Mouse (Mus musculus) layer of hippocampus, adult 11-12 months (tissue): ENCODE measurements at regions not wholly inside any gene's neighbourhood (a gene's known extent, or its start where the extent isn't known, plus 50 kb on each side); places are given as distances from the start of the nearest gene placed in this dataset.

ENCODE experiments used
- DNase-seq: peaks from one replicate; pipeline ENCODE4 v3.0.0; 2022; ENCODE audit warnings: low spot score

DNA sequence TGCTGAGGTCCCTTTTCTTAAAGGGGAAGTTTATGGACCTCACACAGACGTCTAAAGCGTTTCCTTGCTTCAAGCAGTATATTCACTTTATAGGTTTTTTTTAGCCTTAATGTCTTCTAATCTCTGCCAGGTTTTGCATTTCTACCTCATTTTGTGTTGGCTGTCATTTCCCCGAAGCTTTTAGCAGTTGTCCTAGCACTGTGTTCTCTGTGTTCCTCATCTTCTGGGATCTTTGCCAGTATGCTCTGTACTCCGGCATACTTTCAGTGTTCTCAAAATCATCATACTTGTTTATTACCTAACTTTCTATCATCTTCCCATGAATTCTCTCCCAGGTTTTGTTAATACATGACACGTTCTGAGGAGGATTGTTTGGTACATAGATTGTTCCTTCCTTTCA is 333.5 kb upstream of the Lsamp start:
- peak; percentile 8 for DNase-seq

DNA sequence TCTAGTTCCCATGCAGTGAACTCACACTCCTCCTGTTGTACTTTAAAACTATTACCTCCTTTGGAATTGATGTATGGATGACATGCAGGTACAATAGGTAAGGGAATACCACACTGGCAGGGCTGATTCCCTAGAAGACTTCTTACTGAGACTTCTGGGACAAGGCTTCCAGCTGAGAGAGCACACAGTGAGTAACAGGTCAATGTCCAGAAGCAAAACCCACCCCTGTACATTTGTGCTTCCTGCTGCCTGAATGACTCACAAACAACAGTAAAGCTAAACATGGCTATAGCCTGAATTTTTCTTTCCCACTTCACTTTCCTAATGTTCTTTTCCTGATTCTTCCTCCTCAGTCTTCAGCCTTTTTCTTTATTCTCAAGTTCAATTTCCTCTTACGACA is 316.3 kb upstream of the Lsamp start:
- no peak for DNase-seq

DNA sequence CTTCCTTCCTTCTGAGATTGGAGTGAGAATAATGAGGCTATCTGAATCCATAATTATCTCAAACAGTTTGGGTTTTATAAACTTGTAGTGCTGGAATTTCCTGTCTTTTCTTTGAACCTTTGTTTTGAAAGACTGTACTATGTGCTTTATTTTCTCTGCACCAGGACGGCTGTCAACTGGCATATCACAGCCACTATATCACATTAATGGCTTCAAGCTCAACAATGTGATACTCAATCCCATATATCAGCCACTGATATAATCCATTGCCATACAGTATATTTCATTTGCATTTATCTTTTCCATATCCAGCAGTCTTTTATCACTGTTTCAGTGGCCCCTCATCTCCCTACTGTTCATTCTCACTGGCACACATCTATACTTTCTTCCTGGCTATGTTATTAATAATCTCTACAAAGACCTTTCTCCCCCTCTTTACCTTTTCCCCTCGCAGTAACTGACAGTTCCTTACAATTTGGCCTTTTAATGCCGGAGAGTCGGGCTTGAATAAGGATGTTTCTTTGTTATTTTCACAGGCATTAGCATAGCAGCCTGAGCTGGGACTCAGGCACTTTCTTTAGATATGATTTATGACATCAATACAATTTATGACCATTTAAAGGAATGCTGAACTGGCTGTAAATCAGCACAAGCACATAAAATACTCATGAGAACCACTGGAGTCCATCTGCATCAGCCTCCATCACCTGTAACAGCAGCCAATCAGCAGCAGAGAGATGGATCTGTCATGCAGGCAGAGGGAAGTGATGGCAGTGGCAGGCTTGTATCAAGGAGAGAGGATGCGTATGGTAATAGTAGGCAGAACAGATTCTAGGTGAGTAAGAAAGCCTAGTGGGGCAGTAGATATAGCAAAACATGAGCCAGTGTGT is 311.8 kb upstream of the Lsamp start:
- DNase-seq: no peak

DNA sequence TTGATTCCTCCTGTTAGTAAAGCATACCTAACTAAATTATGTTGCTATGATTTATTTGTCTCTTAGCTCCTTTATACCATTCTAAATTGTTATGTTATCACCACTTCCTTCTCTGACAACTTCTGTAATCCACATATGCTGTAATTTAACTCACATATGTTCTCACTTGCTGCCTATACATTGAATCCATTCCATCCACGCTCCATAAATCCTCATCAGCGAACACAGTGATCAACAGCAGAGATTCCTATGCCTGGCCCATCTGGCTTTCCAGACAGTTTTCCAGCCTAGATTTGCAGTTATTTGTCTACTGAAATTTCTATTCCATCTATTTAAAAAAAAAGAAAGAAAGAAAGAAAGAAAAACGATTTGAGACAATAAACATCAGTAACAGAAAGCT is 308.4 kb upstream of the Lsamp start:
- DNase-seq: peak; percentile 13

DNA sequence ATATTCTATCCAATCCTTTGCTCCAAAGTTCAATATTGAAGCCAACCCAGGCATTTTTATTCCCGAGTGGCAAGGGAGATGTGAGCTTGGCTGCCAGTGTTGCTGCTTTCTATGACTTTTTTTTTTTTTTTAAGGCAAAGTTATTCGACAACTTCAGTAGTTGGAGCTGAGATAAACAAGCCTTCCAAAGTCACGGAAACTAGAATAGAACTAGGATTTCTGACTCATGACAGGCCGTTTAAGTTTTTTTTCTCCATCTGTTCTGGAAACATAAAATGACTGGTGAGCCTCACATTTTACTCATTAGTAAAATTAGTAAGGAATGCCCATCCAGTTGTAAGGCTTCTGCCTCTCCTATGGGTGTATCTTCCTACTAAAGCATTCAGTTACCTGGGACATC is 305.9 kb upstream of the Lsamp start:
- no peak for DNase-seq

DNA sequence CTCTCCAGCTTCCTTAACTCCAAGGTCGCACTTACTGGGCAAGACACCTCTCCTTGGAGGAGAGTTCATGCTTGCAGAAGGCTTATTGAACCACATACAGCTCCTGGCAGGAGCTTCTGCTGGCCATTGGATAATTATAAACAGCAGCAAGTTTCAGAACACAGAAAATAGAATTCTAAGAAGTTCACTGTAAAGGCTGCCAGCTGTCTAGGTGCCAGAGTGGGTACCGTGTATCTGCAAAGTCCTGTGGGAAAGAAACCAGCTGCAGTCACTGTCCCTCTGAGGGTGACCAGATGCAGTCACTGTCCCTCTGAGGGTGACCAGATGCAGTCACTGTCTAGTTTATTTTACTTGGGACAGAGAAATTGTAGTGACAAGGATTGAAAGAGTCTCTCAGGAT is 291.1 kb upstream of the Lsamp start:
- peak; percentile 6 for DNase-seq

DNA sequence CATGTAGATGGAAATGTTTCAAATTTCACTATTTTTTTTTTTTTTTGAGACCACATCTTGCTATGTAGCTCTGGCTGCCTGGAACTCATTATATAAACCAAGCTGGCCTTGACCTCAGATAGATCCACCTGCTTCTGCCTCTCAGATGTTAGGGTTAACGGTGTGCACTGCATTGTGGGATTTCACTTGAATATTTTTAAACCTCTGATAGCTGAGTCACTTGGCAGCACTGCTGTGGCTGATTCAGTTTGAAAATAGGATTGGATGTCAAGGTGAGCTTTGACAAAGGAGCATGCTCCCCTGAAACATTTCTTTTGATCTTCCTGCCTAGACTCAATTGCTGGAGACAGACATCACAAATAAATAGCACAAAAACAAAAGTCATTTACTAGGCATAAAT is 288.3 kb upstream of the Lsamp start:
- DNase-seq: no peak

DNA sequence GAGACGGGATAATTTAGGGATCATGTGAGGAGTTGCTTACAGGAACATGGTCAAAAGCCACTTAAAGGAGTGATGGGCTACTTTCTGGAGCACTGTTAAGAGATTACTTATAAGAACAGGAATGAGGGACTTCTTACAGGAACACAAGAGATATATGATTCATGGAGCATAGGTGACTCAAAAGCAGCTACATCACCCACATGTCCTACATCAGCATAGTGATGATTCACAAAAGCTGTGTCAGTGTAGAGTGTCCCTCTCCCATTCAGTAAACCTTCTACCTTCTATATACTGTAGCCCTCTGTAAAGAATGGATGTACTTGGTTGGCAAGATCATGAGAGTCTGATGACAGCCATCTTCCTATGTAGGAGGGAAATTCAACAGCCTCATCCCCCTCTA is 285.0 kb upstream of the Lsamp start:
- DNase-seq: no peak

DNA sequence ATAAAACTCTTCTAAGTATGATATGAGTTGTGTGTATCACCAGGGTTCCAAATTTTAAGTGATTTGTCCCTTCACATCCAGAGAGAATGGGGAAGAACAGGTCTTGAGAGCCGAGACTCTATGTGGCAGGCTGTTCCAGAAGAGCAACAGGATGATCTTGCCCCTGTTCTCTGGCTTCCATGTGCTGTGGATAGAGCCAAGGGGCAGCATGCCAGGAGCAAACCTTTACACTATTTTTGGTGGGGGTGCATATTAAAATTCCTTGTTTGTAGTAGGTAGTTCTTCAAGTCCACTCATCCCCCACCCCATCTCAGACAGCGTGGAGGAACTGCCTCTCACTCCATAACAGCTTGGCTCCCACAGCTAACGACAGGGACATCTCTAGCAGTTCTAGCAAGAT is 278.0 kb upstream of the Lsamp start:
- no peak for DNase-seq

DNA sequence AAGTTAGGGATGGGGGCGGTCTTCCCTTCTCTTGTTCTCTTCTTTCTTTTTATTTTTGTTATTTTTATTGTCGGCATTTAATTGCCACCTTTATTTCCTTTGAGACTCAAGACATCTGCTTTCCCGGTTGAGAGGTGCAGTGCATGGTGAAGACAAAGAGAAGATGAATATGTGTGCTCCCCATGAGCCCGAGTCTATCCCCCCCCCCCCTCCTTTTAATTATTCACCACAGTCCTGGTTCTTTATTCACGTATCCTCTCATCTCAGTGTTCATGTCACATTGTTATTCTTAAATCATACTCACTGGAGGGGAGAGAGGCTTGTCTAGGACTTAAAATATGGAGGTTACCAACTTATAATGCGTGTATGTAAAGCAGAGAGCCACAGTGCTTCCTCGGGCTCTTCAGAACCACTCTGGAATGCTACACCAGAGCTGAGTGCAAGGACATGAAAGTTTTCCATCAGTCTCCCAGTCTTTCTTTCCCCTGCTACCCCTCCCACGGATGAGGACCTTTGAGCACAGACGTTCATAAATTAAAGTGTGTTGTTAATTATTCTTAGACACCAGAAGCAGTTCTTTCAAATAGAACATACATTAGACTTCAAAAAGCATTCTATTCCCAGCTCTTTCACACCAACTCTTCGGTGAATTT is 274.6 kb upstream of the Lsamp start:
- DNase-seq: no peak

DNA sequence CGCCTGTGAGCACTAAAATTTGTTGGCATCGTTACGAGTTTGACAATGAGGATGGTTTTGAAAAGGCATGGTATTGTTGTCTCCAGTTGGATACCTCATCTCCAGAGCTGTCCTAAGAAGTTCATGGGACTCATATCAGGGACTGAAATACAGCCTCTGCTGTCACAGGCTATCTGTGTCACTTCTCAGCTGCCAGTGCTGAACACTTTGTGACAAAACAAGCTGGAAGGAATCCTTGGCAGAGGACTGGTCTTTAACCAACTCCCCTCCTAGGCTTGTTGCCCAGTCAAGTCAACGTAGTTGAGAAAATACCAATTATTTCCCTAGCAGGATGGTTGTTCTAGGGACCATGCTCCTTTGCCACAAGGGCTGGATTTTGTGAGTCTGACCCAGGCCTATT is 256.6 kb upstream of the Lsamp start:
- DNase-seq: no peak

DNA sequence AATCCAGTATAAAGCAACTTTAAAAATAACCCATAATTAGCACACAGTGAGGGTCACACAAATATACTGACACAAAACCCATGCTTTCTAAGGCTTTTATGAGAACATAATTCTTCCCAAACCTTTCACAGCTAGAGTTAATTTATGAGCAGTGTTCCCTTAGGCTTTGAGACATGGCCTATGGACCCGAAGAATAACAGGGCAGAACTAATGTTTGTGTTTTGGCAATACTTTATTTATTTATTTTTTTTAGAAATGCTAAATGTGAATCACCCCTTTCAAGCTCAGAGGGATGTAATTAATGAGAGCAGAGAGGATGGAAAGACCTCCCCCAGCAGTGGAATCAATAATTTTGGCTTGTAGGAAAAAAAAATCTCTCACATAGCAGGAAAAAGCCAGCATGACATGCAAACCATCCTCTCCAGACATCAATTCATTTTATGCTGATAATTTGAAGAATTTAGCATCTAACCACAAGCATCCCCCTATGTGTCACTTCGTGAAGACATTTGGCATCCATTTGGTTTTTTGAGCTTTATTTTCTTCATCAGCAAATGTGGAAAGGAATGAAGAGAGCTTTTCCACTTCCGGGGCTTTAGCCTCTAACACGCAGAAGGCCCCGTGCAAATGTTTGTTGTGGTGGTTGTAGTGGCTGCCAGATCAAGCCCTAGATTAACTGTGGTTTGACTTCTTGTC is 238.0 kb upstream of the Lsamp start:
- DNase-seq: no peak

DNA sequence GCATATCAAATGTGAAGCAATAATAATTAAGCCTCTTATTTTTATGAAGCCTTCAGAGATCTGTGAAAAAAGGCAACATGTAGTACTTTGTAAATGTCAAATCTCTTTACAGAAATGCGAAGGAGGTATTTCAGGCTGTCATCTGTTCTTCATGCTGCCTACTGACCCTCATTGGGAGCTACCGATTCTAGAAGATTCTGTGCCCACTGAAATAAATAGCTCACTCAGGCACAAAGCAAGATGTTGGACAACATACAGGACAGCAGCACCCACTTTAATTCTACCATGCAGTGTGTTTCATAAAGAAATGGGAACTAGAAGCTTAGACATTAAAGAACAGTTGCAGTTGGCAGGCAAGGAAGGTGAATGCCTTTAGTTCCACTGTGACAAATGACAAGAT is 232.4 kb upstream of the Lsamp start:
- peak; percentile 19 for DNase-seq

DNA sequence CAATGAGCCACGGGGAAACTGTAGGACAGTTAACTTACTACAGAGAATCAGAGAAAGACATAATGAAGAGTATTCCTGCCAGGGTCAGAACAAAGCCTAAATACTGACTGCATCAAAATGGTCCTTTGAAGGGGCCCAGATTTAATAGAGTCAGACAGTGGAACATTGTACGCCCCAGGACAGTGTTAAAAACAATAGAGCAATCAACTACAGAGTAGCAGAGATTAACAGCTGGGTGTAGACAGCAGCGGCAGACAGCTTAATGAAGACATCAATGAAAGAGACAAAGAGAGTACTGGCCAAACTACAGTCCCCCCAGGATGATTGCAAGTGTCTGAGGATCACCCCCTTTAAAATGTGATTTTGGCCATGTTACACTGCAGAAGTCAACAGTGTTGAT is 183.1 kb upstream of the Lsamp start:
- DNase-seq: no peak

DNA sequence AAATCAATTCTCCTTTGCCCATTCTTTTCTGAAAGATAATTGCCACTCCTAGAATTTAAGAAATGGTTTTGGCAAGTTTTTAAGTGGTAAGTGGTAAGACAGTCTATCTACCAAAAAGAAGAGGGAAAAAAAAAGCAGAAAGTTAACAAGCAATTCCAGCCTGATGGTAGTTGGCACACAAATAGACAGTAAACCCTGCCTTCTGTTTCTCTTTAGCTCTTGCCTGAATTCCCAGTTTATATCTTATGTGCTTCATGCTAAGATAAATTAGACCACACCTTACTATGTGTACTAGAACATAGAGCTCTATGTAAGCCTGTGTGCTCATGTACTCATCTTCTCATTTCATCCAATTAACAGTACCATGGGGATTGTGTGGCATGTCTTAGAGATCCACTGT is 164.0 kb upstream of the Lsamp start:
- DNase-seq: no peak

DNA sequence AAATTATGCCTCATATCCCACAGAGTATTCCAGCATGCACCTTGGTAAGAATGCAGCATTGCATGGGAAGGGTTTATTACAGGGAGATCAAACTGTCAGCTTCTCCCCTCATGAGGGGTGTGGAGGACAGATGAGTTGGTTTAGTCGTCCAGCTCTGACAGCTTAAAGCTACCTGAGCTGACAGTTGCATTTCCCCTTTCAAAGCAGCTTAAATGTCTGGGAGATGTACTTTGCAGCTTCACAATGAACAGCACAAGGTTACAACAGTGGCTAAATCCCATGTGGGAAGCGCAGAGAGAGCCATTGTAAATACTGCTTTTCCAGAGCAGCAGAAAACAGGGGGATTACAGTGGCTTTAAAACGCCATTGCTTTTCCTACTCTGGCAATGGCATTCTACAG is 149.9 kb upstream of the Lsamp start:
- no peak for DNase-seq

DNA sequence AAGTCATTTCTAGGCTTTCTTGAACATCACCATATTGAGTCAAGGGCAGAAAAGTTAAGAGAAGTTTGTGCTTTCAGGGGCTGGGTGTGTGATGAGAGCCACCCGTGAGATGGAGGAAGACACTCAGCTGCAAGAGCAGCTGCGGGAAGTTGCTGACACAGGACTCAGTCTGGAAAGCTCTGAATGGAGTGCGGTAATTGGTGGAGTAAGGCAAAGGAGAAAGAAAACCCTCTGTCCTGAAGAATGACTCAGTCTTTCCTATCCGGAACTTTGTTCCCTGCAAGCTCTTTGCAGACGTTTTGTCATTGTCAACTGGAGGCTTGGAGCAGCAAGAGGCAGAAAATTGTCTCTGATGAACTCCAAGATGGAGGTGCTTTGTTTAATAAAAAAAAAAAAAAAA is 102.6 kb upstream of the Lsamp start:
- no peak for DNase-seq

DNA sequence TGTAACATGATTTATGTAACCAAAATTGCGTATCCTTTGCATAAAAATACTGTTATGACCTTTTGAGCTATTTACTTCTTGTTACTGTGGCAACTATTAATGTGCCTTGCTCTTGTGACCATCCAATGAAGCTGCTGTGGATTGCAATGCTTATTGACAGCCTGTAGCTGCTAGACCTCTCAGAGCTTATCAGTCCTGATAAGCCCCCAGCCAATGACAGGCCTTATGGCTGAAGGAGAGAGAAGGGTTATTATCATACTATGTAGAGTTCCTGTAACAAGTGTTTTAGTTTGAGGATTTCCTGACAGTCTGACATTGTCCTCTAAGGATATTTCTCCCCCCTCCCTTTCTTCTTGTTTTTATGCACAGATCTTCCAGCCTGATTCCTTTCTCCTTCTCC is 96.2 kb upstream of the Lsamp start:
- no peak for DNase-seq
